Mouse (Mus musculus) embryonic fibroblast, embryonic 13.5 days (primary cell): ENCODE results near the gene Lcn4.
A peak's percentile ranks its signal among the peaks of the same experiment; 100 is the strongest.

Experiments
- CTCF ChIP-seq: IDR thresholded peaks from 2 replicates; pipeline ENCODE4 v1.5.1; 2011; ENCODE audit warnings: mild to moderate bottlenecking, control low read depth, low read length, moderate library complexity, borderline replicate concordance; ENCODE audit not compliant: insufficient read depth
- POLR2A ChIP-seq: IDR thresholded peaks from 2 replicates; pipeline ENCODE4 v1.6.1; 2011; ENCODE audit warnings: low read depth, mild to moderate bottlenecking, control low read depth, low read length, moderate library complexity

- TF ChIP-seq POLR2A (peak; percentile 20; the same call in 1 of the 2 replicates), CTCF (no peak)
These were observed 33.0 kb downstream of the Lcn4 start for GRCm38 (mm10) chr2:26638039-26638438.
